Mouse (Mus musculus): Measurements from ENCODE around the gene Syngr3. TPM values are rescaled to one million over a fixed set of nuclear protein-coding genes. Genes with fewer than 3 reads are reported as not detected.
A peak's percentile ranks its signal among the peaks of the same experiment; 100 is the strongest.

Gene Syngr3
- polyA plus RNA-seq, 1 experiment from 2014 or later: 11.9 TPM

DNA sequence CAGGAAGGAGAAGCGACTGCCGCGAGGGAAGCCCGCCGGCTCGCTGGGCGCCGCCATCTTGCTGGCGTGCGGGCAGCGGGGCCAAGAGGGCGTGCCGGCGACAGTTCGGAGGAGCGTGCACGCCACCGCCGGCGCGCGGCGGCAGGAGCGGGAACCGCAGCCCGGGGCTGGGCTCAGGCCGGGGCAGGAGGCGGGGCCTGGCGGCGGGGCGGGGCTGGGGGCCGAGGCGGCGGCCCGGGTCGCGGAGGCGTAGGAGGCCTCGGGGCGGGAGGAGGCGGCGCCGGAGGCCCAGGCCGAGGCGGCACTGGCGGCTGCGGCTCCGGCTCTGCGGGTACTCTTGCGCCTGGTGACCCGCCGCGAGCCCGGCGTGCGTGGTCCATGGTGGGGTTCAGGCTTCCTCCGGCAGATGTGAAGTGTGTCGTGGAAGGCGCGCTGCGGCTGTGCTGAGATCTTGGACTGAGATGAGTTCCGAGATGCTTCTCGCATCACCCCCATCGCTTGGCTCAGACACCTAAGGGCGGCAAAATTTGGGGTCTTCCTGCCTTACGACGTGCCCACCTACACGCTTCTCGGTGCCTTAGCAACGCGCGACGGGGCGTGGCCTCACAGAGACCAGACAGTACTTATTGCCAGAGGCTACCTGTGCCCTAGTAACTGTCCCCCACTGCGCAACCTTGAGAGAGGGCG, 6.4 kb upstream of the Syngr3 start, which contains the start of the genes Gfer and Noxo1:
TSS of gene Gfer (minus strand) at position 146 of the 687 bp plus-strand sequence.
TSS of gene Noxo1 (plus strand) at position 224 of the 687 bp plus-strand sequence.
- Histone ChIP-seq H3K27me3 (ENCODE audit: control insufficient read depth, insufficient read depth, low read length) (no peaks in the 10 kb centered on the region), H3K4me2 (replicated peaks; ENCODE audit: low read depth, low read length) (peak within 1 kb of the TSS; percentile 80), H3K27ac (ENCODE audit: low read depth, low read length) (peak within 1 kb of the TSS; percentile 83), H3K9ac (ENCODE audit: low read depth, low read length) (peak within 1 kb of the TSS; percentile 89), H3K4me3 (ENCODE audit: low read depth, low read length) (peak within 1 kb of the TSS; percentile 88), H3K36me3 (ENCODE audit: control insufficient read depth, insufficient read depth, low read length) (peaks cover 2% of the 10 kb centered on the region; the same call in 1 of the 2 replicates), H3K4me1 (replicated peaks; ENCODE audit: control insufficient read depth, insufficient read depth, low read length) (no peaks in the 10 kb centered on the region; the same call in 1 of the 2 replicates), H3K9me3 (ENCODE audit: control insufficient read depth, low read length) (no peaks in the 10 kb centered on the region)
- WGBS: under 1% methylated on average over 55 of the region's 76 CpGs
- ATAC-seq (ENCODE audit: low FRiP score) (peak; percentile 91), DNase-seq (ENCODE audit: low spot score) (peak; percentile 89)

DNA sequence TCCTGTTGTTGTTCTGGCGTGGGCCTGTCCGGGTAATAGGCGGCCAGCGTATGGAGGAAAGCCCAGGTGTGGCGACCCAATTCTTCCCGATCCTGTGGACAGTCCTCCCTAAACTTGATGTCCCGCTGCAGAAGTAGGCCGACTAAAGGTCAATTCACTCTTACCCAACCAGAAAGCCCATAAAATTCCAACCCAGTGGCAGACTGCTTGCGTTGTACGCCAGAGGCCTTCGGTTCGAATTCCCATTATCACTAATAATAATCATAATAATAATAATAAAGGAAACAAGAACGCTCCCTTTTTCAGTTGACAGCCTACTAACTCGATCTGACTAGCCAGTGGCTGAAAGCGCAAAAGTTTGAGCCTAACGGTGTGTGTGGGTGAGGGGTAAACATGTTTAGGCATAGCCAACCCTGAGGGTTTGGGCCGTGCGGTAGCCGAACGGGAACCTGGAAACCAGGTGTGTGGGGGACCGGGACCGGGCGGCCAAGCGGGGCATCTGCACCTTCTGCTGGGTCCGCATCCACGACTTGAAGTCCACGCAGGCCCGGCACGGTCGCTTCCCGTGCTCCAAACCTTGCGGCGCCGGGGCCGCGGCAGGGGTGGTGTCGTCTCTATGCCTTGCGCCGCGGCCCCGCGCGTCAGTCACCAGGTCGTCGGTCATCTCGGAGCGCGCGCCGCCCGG, 5.7 kb upstream of the Syngr3 start:
- H3K4me1 ChIP-seq (replicated peaks; ENCODE audit: control insufficient read depth, insufficient read depth, low read length): no peaks in the 10 kb centered on the region; the same call in 1 of the 2 replicates
- no peak for DNase-seq (ENCODE audit: low spot score)
- peaks cover 4% of the 10 kb centered on the region; the same call in 1 of the 2 replicates for H3K27me3 ChIP-seq (ENCODE audit: control insufficient read depth, insufficient read depth, low read length)
- peak overlapping the region; percentile 80 for H3K4me2 ChIP-seq (replicated peaks; ENCODE audit: low read depth, low read length)
- 7% methylated on average over 50 of the region's 51 CpGs for WGBS
- H3K9me3 ChIP-seq (ENCODE audit: control insufficient read depth, low read length): no peaks in the 10 kb centered on the region
- peak overlapping the region; percentile 88 for H3K4me3 ChIP-seq (ENCODE audit: low read depth, low read length)
- ATAC-seq (ENCODE audit: low FRiP score): peak; percentile 48
- H3K9ac ChIP-seq (ENCODE audit: low read depth, low read length): peak overlapping the region; percentile 89
- H3K36me3 ChIP-seq (ENCODE audit: control insufficient read depth, insufficient read depth, low read length): no peaks in the 10 kb centered on the region; the same call in 1 of the 2 replicates
- H3K27ac ChIP-seq (ENCODE audit: low read depth, low read length): peak overlapping the region; percentile 83

GRCm38 (mm10) chr17:24692385-24692784, 2.6 kb upstream of the Syngr3 start:
- no peak for ATAC-seq (ENCODE audit: low FRiP score)
- H3K27me3 ChIP-seq (ENCODE audit: control insufficient read depth, insufficient read depth, low read length): peaks cover 34% of the 10 kb centered on the region
- no peak overlapping the region for H3K9ac ChIP-seq (ENCODE audit: low read depth, low read length)
- DNase-seq (ENCODE audit: low spot score): no peak
- H3K9me3 ChIP-seq (ENCODE audit: control insufficient read depth, low read length): no peaks in the 10 kb centered on the region
- peaks cover 4% of the 10 kb centered on the region for H3K4me1 ChIP-seq (replicated peaks; ENCODE audit: control insufficient read depth, insufficient read depth, low read length)
- H3K4me2 ChIP-seq (replicated peaks; ENCODE audit: low read depth, low read length): no peak overlapping the region
- H3K36me3 ChIP-seq (ENCODE audit: control insufficient read depth, insufficient read depth, low read length): no peaks in the 10 kb centered on the region
- WGBS: 89% methylated on average over 5 of the region's 5 CpGs
- no peak overlapping the region for H3K27ac ChIP-seq (ENCODE audit: low read depth, low read length)
- no peak overlapping the region for H3K4me3 ChIP-seq (ENCODE audit: low read depth, low read length)

- Histone ChIP-seq H3K4me2 (replicated peaks; ENCODE audit: low read depth, low read length) (peak overlapping the region; percentile 36), H3K27ac (ENCODE audit: low read depth, low read length) (no peak overlapping the region), H3K4me3 (ENCODE audit: low read depth, low read length) (peak overlapping the region; percentile 27), H3K27me3 (ENCODE audit: control insufficient read depth, insufficient read depth, low read length) (peaks cover 36% of the 10 kb centered on the region), H3K4me1 (replicated peaks; ENCODE audit: control insufficient read depth, insufficient read depth, low read length) (peaks cover 8% of the 10 kb centered on the region; the same call in 1 of the 2 replicates), H3K9ac (ENCODE audit: low read depth, low read length) (0 out of 2 replicates have a peak overlapping the region, but pooled peaks have one; percentile 23), H3K36me3 (ENCODE audit: control insufficient read depth, insufficient read depth, low read length) (no peaks in the 10 kb centered on the region), H3K9me3 (ENCODE audit: control insufficient read depth, low read length) (no peaks in the 10 kb centered on the region)
- DNase-seq (ENCODE audit: low spot score) (no peak), ATAC-seq (ENCODE audit: low FRiP score) (no peak)
- 20% methylated on average over 23 of the region's 23 CpGs for WGBS
Measured at GRCm38 (mm10) chr17:24687599-24687998, 2.2 kb downstream of the Syngr3 start.

GRCm38 (mm10) chr17:24687146-24687595, 2.6 kb downstream of the Syngr3 start:
- peak overlapping the region; percentile 36 for H3K4me2 ChIP-seq (replicated peaks; ENCODE audit: low read depth, low read length)
- DNase-seq (ENCODE audit: low spot score) (peak; percentile 62), ATAC-seq (ENCODE audit: low FRiP score) (peak; percentile 37; the same call in 1 of the 2 replicates)
- peaks cover 8% of the 10 kb centered on the region; the same call in 1 of the 2 replicates for H3K4me1 ChIP-seq (replicated peaks; ENCODE audit: control insufficient read depth, insufficient read depth, low read length)
- H3K27me3 ChIP-seq (ENCODE audit: control insufficient read depth, insufficient read depth, low read length): peaks cover 36% of the 10 kb centered on the region
- no peaks in the 10 kb centered on the region for H3K36me3 ChIP-seq (ENCODE audit: control insufficient read depth, insufficient read depth, low read length)
- WGBS: 2% methylated on average over 25 of the region's 25 CpGs
- 0 out of 2 replicates have a peak overlapping the region, but pooled peaks have one; percentile 23 for H3K9ac ChIP-seq (ENCODE audit: low read depth, low read length)
- no peaks in the 10 kb centered on the region for H3K9me3 ChIP-seq (ENCODE audit: control insufficient read depth, low read length)
- no peak overlapping the region for H3K27ac ChIP-seq (ENCODE audit: low read depth, low read length)
- H3K4me3 ChIP-seq (ENCODE audit: low read depth, low read length): peak overlapping the region; percentile 27

DNA sequence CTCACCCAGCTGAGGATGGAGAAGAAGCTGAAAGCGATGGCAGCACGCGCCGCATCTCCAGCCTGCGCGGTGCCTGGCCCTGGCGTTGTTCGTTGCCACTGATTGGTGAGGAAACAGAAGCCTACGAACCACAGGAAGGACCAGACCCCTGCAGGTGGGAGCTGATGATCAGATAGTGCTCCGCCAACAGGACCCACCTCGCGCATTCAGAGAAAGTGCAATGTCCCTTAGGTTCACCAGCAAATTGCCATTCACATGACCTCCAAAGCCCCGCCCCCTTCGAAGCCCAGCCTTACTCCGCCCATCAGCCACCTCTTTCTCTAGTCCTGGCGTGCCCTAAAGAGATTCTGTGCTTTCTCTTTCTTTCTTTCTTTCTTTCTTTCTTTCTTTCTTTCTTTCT, 3.2 kb downstream of the Syngr3 start:
- H3K9me3 ChIP-seq (ENCODE audit: control insufficient read depth, low read length): no peaks in the 10 kb centered on the region

GRCm38 (mm10) chr17:24677500-24678080, 12.2 kb downstream of the Syngr3 start:
- Histone ChIP-seq H3K9me3 (ENCODE audit: control insufficient read depth, low read length) (no peaks in the 10 kb centered on the region), H3K4me1 (replicated peaks; ENCODE audit: control insufficient read depth, insufficient read depth, low read length) (no peaks in the 10 kb centered on the region), H3K27ac (ENCODE audit: low read depth, low read length) (no peak overlapping the region), H3K4me3 (ENCODE audit: low read depth, low read length) (no peak overlapping the region), H3K9ac (ENCODE audit: low read depth, low read length) (no peak overlapping the region), H3K27me3 (ENCODE audit: control insufficient read depth, insufficient read depth, low read length) (no peaks in the 10 kb centered on the region), H3K36me3 (ENCODE audit: control insufficient read depth, insufficient read depth, low read length) (peaks cover 14% of the 10 kb centered on the region), H3K4me2 (replicated peaks; ENCODE audit: low read depth, low read length) (no peak overlapping the region)
- no peak for DNase-seq (ENCODE audit: low spot score)
- ATAC-seq (ENCODE audit: low FRiP score): no peak
- WGBS: 95% methylated on average over 24 of the region's 24 CpGs

More for the DNA sequence above, 3.2 kb downstream of the Syngr3 start:
- WGBS: 26% methylated on average over 16 of the region's 16 CpGs
- H3K9ac ChIP-seq (ENCODE audit: low read depth, low read length): no peak overlapping the region
- H3K4me1 ChIP-seq (replicated peaks; ENCODE audit: control insufficient read depth, insufficient read depth, low read length): peaks cover 8% of the 10 kb centered on the region; the same call in 1 of the 2 replicates
- ATAC-seq (ENCODE audit: low FRiP score) (no peak), DNase-seq (ENCODE audit: low spot score) (peak; percentile 68)
- no peaks in the 10 kb centered on the region for H3K36me3 ChIP-seq (ENCODE audit: control insufficient read depth, insufficient read depth, low read length)
- no peak overlapping the region for H3K4me3 ChIP-seq (ENCODE audit: low read depth, low read length)
- H3K27me3 ChIP-seq (ENCODE audit: control insufficient read depth, insufficient read depth, low read length): peaks cover 36% of the 10 kb centered on the region
- H3K27ac ChIP-seq (ENCODE audit: low read depth, low read length): no peak overlapping the region
- H3K4me2 ChIP-seq (replicated peaks; ENCODE audit: low read depth, low read length): 0 out of 2 replicates have a peak overlapping the region, but pooled peaks have one; percentile 5

GRCm38 (mm10) chr17:24676877-24677276, 12.9 kb downstream of the Syngr3 start:
- no peaks in the 10 kb centered on the region for H3K9me3 ChIP-seq (ENCODE audit: control insufficient read depth, low read length)
- H3K4me1 ChIP-seq (replicated peaks; ENCODE audit: control insufficient read depth, insufficient read depth, low read length): no peaks in the 10 kb centered on the region; the same call in 1 of the 2 replicates
- DNase-seq (ENCODE audit: low spot score) (no peak), ATAC-seq (ENCODE audit: low FRiP score) (no peak)
- WGBS: 94% methylated on average over 5 of the region's 5 CpGs
- H3K4me2 ChIP-seq (replicated peaks; ENCODE audit: low read depth, low read length): no peak overlapping the region
- H3K4me3 ChIP-seq (ENCODE audit: low read depth, low read length): no peak overlapping the region
- no peak overlapping the region for H3K27ac ChIP-seq (ENCODE audit: low read depth, low read length)
- H3K36me3 ChIP-seq (ENCODE audit: control insufficient read depth, insufficient read depth, low read length): peaks cover 14% of the 10 kb centered on the region
- H3K9ac ChIP-seq (ENCODE audit: low read depth, low read length): no peak overlapping the region
- no peaks in the 10 kb centered on the region for H3K27me3 ChIP-seq (ENCODE audit: control insufficient read depth, insufficient read depth, low read length)

All from hindbrain, embryonic 11.5 days (tissue).